Comparison of ENCODE assay signal across 17 mouse cellular contexts in genomic region chr7:142059024-142059423, GRCm38 (mm10). TPM values are rescaled to one million over a fixed set of nuclear protein-coding genes. Genes with fewer than 3 reads are reported as not detected.
DNase-seq lines count a peak whose midpoint lies in the region; ATAC-seq lines count a peak whose summit lies in the region.
"Had no signal": no experiment of that assay in that cellular context is flagged by ENCODE, and none has a peak within 500 bp of the region (broad histone marks: within the 10 kb centered on the region; RNA-seq: fewer than 3 reads in every experiment).

No protein-coding gene starts in this region.

- no peaks in the 10 kb centered on the region for H3K27me3 ChIP-seq in heart, embryonic 13.5 days (replicated peaks)
- peaks cover 9% of the 10 kb centered on the region; the same call in 1 of the 2 replicates for H3K27me3 ChIP-seq in liver, embryonic 15.5 days
- H3K27me3 ChIP-seq: kidney, embryonic 15.5 days; lung, embryonic 15.5 days had no signal

- no peak for DNase-seq in heart, adult 8-10 months (ENCODE audit: low spot score)
- DNase-seq in MEL-GATA-1-ER (ENCODE audit: extremely low read depth, low read depth): peak; percentile 39
- DNase-seq in spleen, postnatal 14 days (ENCODE audit: low spot score in 2 of 2): no peak
- no peak for DNase-seq in frontal cortex, postnatal 36 days (ENCODE audit: low spot score in 2 of 2)
- no peak for DNase-seq in testis, postnatal 10 days (ENCODE audit: low spot score)
- DNase-seq: adrenal gland, postnatal 25 days; cerebellum, postnatal 25 days; gastrocnemius, postnatal 36 days; right cerebral cortex, postnatal 25 days; thymus, postnatal 14 days had no signal

- peak overlapping the region; percentile 85 for H3K4me2 ChIP-seq in heart, embryonic 13.5 days
- peak overlapping the region; percentile 94 for H3K4me2 ChIP-seq in liver, embryonic 15.5 days

- WGBS in heart, embryonic 13.5 days: 30% methylated on average over 2 of the region's 2 CpGs
- WGBS in liver, embryonic 15.5 days (ENCODE audit: insufficient replicate concordance): 12% methylated on average over 2 of the region's 2 CpGs

- no peak overlapping the region for H3K4me3 ChIP-seq in heart, embryonic 13.5 days
- peak overlapping the region; percentile 98 for H3K4me3 ChIP-seq in liver, embryonic 15.5 days (replicated peaks)

- no peak for ATAC-seq in heart, embryonic 13.5 days (ENCODE audit: extremely low read depth, insufficient number of reproducible peaks, low FRiP score, low TSS enrichment)
- ATAC-seq in erythroblast, adult 5-6 weeks (replicated peaks; ENCODE audit: low FRiP score, poor library complexity, severe bottlenecking): peak; percentile 58
- ATAC-seq in liver, embryonic 15.5 days (ENCODE audit: insufficient read depth): peak; percentile 16; the same call in 1 of the 2 replicates
- ATAC-seq: forebrain, embryonic 14.5 days had no signal

- H3K27ac ChIP-seq in heart, embryonic 13.5 days (replicated peaks): no peak overlapping the region
- H3K27ac ChIP-seq in liver, embryonic 15.5 days (replicated peaks): peak overlapping the region; percentile 95
- H3K27ac ChIP-seq: kidney, embryonic 15.5 days; lung, embryonic 15.5 days; midbrain, embryonic 10.5 days had no signal

- H3K9ac ChIP-seq in heart, embryonic 13.5 days: no peak overlapping the region; the same call in 1 of the 2 replicates
- H3K9ac ChIP-seq in liver, embryonic 15.5 days: peak overlapping the region; percentile 97

- peaks cover 22% of the 10 kb centered on the region for H3K36me3 ChIP-seq in heart, embryonic 13.5 days
- peaks cover 40% of the 10 kb centered on the region for H3K36me3 ChIP-seq in liver, embryonic 15.5 days (replicated peaks)

- peaks cover 42% of the 10 kb centered on the region for H3K4me1 ChIP-seq in heart, embryonic 13.5 days
- peaks cover 56% of the 10 kb centered on the region for H3K4me1 ChIP-seq in liver, embryonic 15.5 days (replicated peaks)

- H3K9me3 ChIP-seq in heart, embryonic 13.5 days: no peaks in the 10 kb centered on the region
- no peaks in the 10 kb centered on the region for H3K9me3 ChIP-seq in liver, embryonic 15.5 days (replicated peaks)
- H3K9me3 ChIP-seq: kidney, embryonic 15.5 days; lung, embryonic 15.5 days; midbrain, embryonic 10.5 days had no signal

RNA-seq across cellular contexts. Expression of gene Mob2, which starts 1.8 kb away (rescaled TPM):
- polyA plus RNA-seq in heart, embryonic 13.5 days (2015; fragmentation: Nextera tagmentation; extraction: Ambion mirVana): 42.8 and 48.4 TPM in 2 replicates
- total RNA-seq in heart, adult 8-10 months (2022): 10 to 100 TPM; 45.2 to 53.5 (median 46.9) TPM
- total RNA-seq in erythroblast, adult 5-6 weeks (2015; ENCODE audit: low replicate concordance): 67.1 and 69.6 TPM in 2 replicates
- total RNA-seq in erythroblast, adult 5-6 weeks (2017; ENCODE audit: low replicate concordance): 75.1 and 76.9 TPM in 2 replicates
- polyA plus RNA-seq in liver, embryonic 15.5 days (2015; fragmentation: Nextera tagmentation; extraction: Ambion mirVana): 66.1 and 70.2 TPM in 2 replicates

RNA-seq across cellular contexts. Expression of gene Dusp8, which starts 36.6 kb away (rescaled TPM):
- polyA plus RNA-seq in heart, embryonic 13.5 days (2015; fragmentation: Nextera tagmentation; extraction: Ambion mirVana): 11.4 and 13.6 TPM in 2 replicates
- 10 to 100 TPM; 26.3 to 48.9 (median 37.9) TPM for total RNA-seq in heart, adult 8-10 months (2022)
- 13.3 and 22.2 TPM in 2 replicates for total RNA-seq in erythroblast, adult 5-6 weeks (2015; ENCODE audit: low replicate concordance)
- 14.7 and 15.9 TPM in 2 replicates for total RNA-seq in erythroblast, adult 5-6 weeks (2017; ENCODE audit: low replicate concordance)
- polyA plus RNA-seq in liver, embryonic 15.5 days (2015; fragmentation: Nextera tagmentation; extraction: Ambion mirVana): 4.3 and 4.4 TPM in 2 replicates
